Mouse (Mus musculus) forebrain, embryonic 14.5 days (tissue): ENCODE measurements at regions not wholly inside any gene's neighbourhood (a gene's known extent, or its start where the extent isn't known, plus 50 kb on each side); places are given as distances from the start of the nearest gene placed in this dataset.

Source experiments
- ATAC-seq: fragments of 200-750 bp; cut with Nextera tagmentation; 2 replicates; pipeline ENCODE4 v1.8.0; 2017; ENCODE audit warnings: mild to moderate bottlenecking, moderate library complexity
- DNase-seq: peaks from one replicate; pipeline ENCODE4 v3.0.0-alpha.2; 2015; ENCODE audit warnings: low spot score
- H3K27ac ChIP-seq: fragments of 300-500 bp; sonication (generic); 2 replicates; pipeline ENCODE4 v1.5.1; 2014; ENCODE audit warnings: low read depth, mild to moderate bottlenecking, control low read depth, low read length, moderate library complexity
- H3K27me3 ChIP-seq: fragments of 300-500 bp; sonication (generic); replicated peaks from 2 replicates; pipeline ENCODE4 v1.6.1; 2014; ENCODE audit warnings: low read length, control low read depth, mixed read lengths; ENCODE audit not compliant: control insufficient read depth, insufficient read depth
- H3K36me3 ChIP-seq: fragments of 300-500 bp; sonication (generic); 2 replicates; pipeline ENCODE4 v1.6.1; 2014; ENCODE audit warnings: low read length, control low read depth; ENCODE audit not compliant: control insufficient read depth, insufficient read depth
- H3K4me1 ChIP-seq: fragments of 300-500 bp; sonication (generic); 2 replicates; pipeline ENCODE4 v1.6.1; 2014; ENCODE audit warnings: antibody characterized with exemption, low read length, control low read depth; ENCODE audit not compliant: control insufficient read depth, insufficient read depth
- H3K4me2 ChIP-seq: fragments of 300-500 bp; sonication (generic); 2 replicates; pipeline ENCODE4 v1.6.1; 2014; ENCODE audit warnings: mild to moderate bottlenecking, control low read depth, low read length
- H3K4me3 ChIP-seq: fragments of 300-500 bp; sonication (generic); 2 replicates; pipeline ENCODE4 v1.5.1; 2014; ENCODE audit warnings: low read depth, low read length, control low read depth
- H3K9ac ChIP-seq: fragments of 300-500 bp; sonication (generic); 2 replicates; pipeline ENCODE4 v1.6.1; 2014; ENCODE audit warnings: mild to moderate bottlenecking, low read length, control low read depth, moderate library complexity
- H3K9me3 ChIP-seq: fragments of 300-500 bp; sonication (generic); replicated peaks from 2 replicates; pipeline ENCODE4 v1.6.1; 2016; ENCODE audit warnings: low read length, control low read depth, mixed read lengths; ENCODE audit not compliant: control insufficient read depth
- WGBS: fragments of 180-500 bp; shearing (Covaris S2); extraction: QIAGEN DNeasy Blood & Tissue Kit; methylation state at CpG from one replicate; pipeline ENCODE4 v1.1.7; 2014; 5-methylcytosine and 5-hydroxymethylcytosine counted together

DNA sequence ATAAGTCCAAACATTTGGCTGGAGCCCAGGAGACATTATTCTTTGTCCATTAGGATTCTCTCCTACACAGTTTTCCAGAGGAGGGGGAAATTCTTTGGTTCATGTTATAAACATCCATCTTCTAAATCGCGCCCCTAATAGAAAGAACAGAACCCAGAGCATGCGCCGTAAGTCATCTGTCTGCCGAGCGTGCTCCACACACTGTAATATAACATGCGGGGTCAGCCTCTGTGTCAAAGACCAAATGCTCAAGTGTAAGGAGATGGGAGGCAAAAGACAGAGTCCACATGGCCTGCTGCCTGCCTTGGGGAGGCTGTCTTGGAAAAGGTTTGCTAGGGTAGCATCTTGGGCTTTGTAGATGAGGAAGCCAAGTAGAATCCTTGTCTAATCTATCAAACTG lies 90.0 kb upstream of the Rmdn2 start:
- no peaks in the 10 kb centered on the region for H3K4me1 ChIP-seq
- H3K9ac ChIP-seq: no peak overlapping the region
- ATAC-seq (no peak), DNase-seq (no peak)
- H3K9me3 ChIP-seq: no peaks in the 10 kb centered on the region
- H3K4me3 ChIP-seq: no peak overlapping the region
- no peaks in the 10 kb centered on the region for H3K36me3 ChIP-seq
- H3K27me3 ChIP-seq: no peaks in the 10 kb centered on the region
- no peak overlapping the region for H3K27ac ChIP-seq
- 95% methylated on average over 7 of the region's 7 CpGs for WGBS
- no peak overlapping the region for H3K4me2 ChIP-seq

DNA sequence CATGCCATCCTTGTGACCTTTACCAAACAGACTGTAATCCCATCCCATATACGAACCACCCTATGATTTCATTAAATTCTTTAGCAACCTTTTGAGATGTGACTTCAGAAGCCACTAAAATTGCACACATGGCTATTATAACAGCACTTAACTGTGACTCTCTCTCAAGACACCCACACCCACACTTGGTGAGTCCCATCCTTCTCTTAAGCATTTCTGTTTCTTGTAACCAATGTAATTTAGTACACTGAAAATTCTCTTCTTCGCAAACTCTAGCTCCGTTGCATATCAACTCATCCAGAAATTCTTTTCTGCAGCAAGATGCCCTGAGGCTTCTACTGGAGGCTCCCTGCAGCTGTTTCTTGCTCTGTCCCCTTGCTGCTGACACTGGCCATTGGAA lies 88.4 kb upstream of the Rmdn2 start:
- no peak overlapping the region for H3K9ac ChIP-seq
- no peak for ATAC-seq
- no peaks in the 10 kb centered on the region for H3K9me3 ChIP-seq
- WGBS: 96% methylated on average over 3 of the region's 3 CpGs
- H3K27me3 ChIP-seq: no peaks in the 10 kb centered on the region
- DNase-seq: no peak
- no peak overlapping the region for H3K4me2 ChIP-seq
- H3K27ac ChIP-seq: no peak overlapping the region
- H3K4me3 ChIP-seq: no peak overlapping the region
- no peaks in the 10 kb centered on the region for H3K36me3 ChIP-seq
- no peaks in the 10 kb centered on the region for H3K4me1 ChIP-seq

DNA sequence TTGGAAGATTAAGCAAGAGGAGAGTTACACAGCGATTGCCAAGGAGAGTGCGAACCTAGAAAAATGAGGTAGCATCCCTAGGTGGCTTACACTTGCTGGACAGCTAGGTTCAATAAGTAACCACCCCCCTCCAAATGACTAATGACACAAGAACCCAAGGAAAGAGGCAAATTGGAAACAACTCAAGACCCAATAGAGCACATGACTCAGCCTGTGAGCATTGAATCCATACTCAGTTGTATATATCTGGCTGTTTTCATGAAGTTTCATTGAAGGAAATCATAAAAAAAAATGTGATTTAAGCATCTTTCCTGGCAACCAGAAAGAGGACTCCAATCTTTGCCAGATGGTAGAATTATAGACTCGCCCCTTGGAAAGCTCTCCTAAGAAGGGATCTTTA lies 84.3 kb upstream of the Rmdn2 start:
- ATAC-seq (no peak), DNase-seq (no peak)
- H3K27ac ChIP-seq: no peak overlapping the region
- H3K4me3 ChIP-seq: no peak overlapping the region
- 95% methylated on average over 3 of the region's 3 CpGs for WGBS
- H3K36me3 ChIP-seq: no peaks in the 10 kb centered on the region
- no peak overlapping the region for H3K9ac ChIP-seq
- H3K9me3 ChIP-seq: no peaks in the 10 kb centered on the region
- H3K4me1 ChIP-seq: no peaks in the 10 kb centered on the region
- H3K4me2 ChIP-seq: no peak overlapping the region
- H3K27me3 ChIP-seq: no peaks in the 10 kb centered on the region

DNA sequence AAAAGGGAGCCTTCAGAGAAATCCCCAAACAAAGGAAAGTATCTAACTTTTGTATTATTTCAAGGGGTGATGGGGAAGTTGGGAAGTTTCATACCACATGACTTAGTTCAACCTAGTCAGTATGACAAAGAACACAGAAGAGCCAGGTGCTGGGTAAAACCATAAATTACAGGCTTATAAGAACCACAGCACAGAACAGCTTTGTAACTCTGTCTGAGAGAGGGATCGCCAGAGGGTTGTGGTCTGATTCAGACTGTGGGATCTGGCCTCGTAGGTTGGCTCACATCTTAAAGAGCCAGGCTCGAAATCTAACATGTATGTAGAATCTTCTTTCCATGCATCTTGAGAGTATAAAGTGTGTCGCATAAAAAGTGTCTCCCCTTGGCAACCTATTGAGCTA lies 75.1 kb upstream of the Rmdn2 start:
- Histone ChIP-seq H3K9me3 (no peaks in the 10 kb centered on the region), H3K4me1 (no peaks in the 10 kb centered on the region), H3K36me3 (no peaks in the 10 kb centered on the region), H3K9ac (no peak overlapping the region), H3K27ac (no peak overlapping the region), H3K4me3 (no peak overlapping the region), H3K4me2 (no peak overlapping the region), H3K27me3 (no peaks in the 10 kb centered on the region)
- DNase-seq (no peak), ATAC-seq (no peak)
- WGBS: 77% methylated on average over 4 of the region's 4 CpGs

DNA sequence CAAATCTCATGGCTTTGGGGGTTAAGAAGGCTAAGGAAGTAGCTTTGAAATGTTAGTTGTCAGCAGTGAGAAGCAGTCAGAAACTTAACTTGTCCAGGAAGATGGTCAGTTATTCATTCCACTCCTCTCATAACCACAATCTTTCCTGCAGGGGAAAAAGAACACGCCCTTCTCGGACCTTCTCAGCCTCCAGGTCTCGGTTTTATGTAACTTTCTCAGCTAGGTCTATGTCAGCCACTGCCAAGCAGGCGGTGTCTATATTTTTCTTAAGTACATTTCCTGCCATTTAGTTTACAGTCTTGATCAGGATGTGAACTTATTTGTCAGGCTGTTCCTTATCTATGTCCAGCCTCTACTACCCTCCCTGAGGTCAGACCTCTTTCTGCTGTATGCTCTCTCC lies 72.9 kb upstream of the Rmdn2 start:
- H3K36me3 ChIP-seq: no peaks in the 10 kb centered on the region
- H3K9ac ChIP-seq: no peak overlapping the region
- 83% methylated on average over 4 of the region's 4 CpGs for WGBS
- no peaks in the 10 kb centered on the region for H3K9me3 ChIP-seq
- no peak overlapping the region for H3K27ac ChIP-seq
- H3K27me3 ChIP-seq: no peaks in the 10 kb centered on the region
- H3K4me2 ChIP-seq: no peak overlapping the region
- DNase-seq (no peak), ATAC-seq (no peak)
- H3K4me1 ChIP-seq: no peaks in the 10 kb centered on the region
- H3K4me3 ChIP-seq: no peak overlapping the region

DNA sequence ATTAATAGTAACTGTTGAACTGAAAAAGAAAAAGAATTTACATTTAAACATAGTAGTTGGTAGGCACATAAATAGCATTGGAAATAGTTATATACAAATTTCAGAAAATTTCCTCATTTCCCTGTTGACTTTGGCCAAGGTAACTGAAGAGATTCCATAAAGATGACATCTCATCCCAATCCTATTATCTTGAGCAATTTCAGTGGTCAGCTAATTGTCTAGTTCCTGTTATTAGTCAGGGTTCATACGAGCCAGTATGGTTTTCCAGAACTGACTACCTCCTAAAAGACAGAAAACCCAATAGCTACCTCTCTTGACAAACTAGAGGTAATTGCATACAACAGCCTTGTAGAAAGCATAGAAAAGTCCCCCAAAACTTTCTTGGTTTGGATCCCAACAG lies 71.6 kb upstream of the Rmdn2 start:
- 89% methylated on average over 1 of the region's 1 CpGs for WGBS
- ATAC-seq (no peak), DNase-seq (no peak)
- Histone ChIP-seq H3K4me1 (no peaks in the 10 kb centered on the region), H3K4me2 (no peak overlapping the region), H3K9ac (no peak overlapping the region), H3K4me3 (no peak overlapping the region), H3K36me3 (no peaks in the 10 kb centered on the region), H3K27ac (no peak overlapping the region), H3K9me3 (no peaks in the 10 kb centered on the region), H3K27me3 (no peaks in the 10 kb centered on the region)

DNA sequence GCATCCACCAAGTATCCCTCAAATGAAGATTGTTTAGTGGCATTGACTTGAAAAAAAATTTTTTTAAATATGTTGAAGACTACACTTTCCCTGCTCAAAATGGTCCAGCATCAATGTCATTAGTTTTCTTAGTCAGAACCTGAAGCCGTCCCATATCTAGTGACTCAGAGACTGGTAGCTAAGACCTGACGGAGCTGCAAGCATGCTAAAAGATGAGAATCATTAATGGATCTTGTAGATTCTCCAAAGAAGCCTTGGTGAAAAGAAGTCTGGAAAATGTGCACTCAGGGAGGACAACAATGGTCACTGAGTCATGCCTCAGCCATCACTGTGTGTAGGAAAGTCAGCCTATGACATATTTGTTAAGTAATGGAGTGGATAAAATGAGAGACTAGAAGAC lies 71.2 kb upstream of the Rmdn2 start:
- ATAC-seq: no peak
- H3K27ac ChIP-seq: no peak overlapping the region
- no peaks in the 10 kb centered on the region for H3K9me3 ChIP-seq
- H3K27me3 ChIP-seq: no peaks in the 10 kb centered on the region
- H3K9ac ChIP-seq: no peak overlapping the region
- 94% methylated on average over 2 of the region's 2 CpGs for WGBS
- no peaks in the 10 kb centered on the region for H3K4me1 ChIP-seq
- no peak overlapping the region for H3K4me2 ChIP-seq
- DNase-seq: no peak
- no peak overlapping the region for H3K4me3 ChIP-seq
- H3K36me3 ChIP-seq: no peaks in the 10 kb centered on the region

DNA sequence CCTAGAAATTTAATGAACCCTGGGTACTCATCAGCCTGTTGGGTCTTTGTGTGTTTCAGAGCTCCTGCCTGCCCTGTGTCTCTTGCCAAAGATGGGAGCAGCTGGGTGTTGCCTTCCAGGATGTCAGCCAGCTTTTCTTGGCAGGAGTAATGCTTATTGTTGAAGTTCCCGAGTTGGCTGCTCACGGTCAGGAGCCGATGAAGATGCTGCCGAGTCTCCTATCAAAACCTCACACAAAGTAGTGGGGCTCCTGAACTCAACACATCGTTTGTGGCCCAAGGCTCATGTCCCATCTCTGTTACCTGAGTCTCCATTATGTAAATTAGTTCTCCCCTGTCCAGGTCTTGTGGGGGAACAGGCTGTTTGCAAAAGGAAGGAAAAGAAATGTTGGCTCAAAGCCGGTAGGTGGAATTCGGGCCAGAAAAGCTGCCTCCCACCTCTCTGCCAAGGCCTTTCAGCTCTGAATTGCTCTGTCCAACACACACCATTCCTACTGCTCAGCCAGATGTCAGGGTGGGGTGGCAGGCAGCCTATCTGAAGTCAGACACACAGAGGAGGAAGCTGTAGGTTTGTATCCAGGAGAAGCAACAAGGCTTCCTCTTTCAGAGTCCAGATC lies 67.6 kb upstream of the Rmdn2 start:
- H3K27ac ChIP-seq: no peak overlapping the region
- no peaks in the 10 kb centered on the region for H3K4me1 ChIP-seq
- WGBS: 59% methylated on average over 7 of the region's 7 CpGs
- H3K36me3 ChIP-seq: no peaks in the 10 kb centered on the region
- DNase-seq: peak; percentile 77
- H3K4me2 ChIP-seq: no peak overlapping the region
- no peaks in the 10 kb centered on the region for H3K27me3 ChIP-seq
- peak; percentile 85; the same call in 1 of the 2 replicates for ATAC-seq
- no peak overlapping the region for H3K4me3 ChIP-seq
- no peaks in the 10 kb centered on the region for H3K9me3 ChIP-seq
- H3K9ac ChIP-seq: no peak overlapping the region

DNA sequence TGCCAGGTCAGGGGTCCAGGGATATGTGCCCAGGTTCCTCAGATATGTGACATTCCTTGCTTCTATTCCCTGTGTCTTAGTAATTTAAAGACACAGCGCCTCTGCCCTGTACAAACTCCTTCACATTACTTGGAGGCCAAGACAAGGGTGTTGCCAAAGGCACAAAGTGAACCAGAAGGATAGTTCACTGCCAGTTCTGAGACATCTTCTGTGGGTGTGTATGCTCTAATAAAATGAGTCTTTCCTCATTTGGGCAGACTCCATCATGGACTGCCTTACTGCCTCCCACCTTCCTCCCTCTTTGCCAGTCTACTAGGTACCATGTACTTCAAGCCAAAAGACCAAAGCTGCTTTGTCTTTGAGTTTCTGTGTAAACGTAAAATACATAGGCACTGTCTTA lies 65.8 kb upstream of the Rmdn2 start:
- H3K4me3 ChIP-seq: no peak overlapping the region
- no peaks in the 10 kb centered on the region for H3K27me3 ChIP-seq
- no peaks in the 10 kb centered on the region for H3K4me1 ChIP-seq
- DNase-seq: no peak
- no peaks in the 10 kb centered on the region for H3K9me3 ChIP-seq
- H3K27ac ChIP-seq: no peak overlapping the region
- WGBS: 86% methylated on average over 2 of the region's 2 CpGs
- no peak for ATAC-seq
- no peak overlapping the region for H3K9ac ChIP-seq
- H3K36me3 ChIP-seq: no peaks in the 10 kb centered on the region
- no peak overlapping the region for H3K4me2 ChIP-seq
